Mouse (Mus musculus) olfactory bulb, adult 2 months (tissue): Measurements from ENCODE around the gene Ribc2. TPM values are rescaled to one million over a fixed set of nuclear protein-coding genes. Genes with fewer than 3 reads are reported as not detected.
A peak's percentile ranks its signal among the peaks of the same experiment; 100 is the strongest.

Source experiments
- H3K27ac ChIP-seq: fragments of 200-500 bp; 2 replicates; pipeline ENCODE4 v1.5.1; 2012; ENCODE audit warnings: low read depth, low read length; ENCODE audit not compliant: insufficient read depth
- H3K4me1 ChIP-seq: fragments of 200-500 bp; 2 replicates; pipeline ENCODE4 v1.6.1; 2012; ENCODE audit warnings: low read length; ENCODE audit not compliant: control insufficient read depth, insufficient read depth
- H3K4me3 ChIP-seq: fragments of 200-500 bp; 2 replicates; pipeline ENCODE4 v1.5.1; 2012; ENCODE audit warnings: mild to moderate bottlenecking, low read depth, low read length, moderate library complexity; ENCODE audit not compliant: insufficient read depth
- CTCF ChIP-seq: fragments of 200-500 bp; IDR thresholded peaks from 2 replicates; pipeline ENCODE4 v1.5.1; 2012; ENCODE audit warnings: low read depth, mild to moderate bottlenecking, low read length, moderate library complexity; ENCODE audit not compliant: insufficient read depth
- POLR2A ChIP-seq: fragments of 200-500 bp; IDR thresholded peaks from 2 replicates; pipeline ENCODE4 v1.6.1; 2012; ENCODE audit warnings: mild to moderate bottlenecking, low read depth, low read length, moderate library complexity; ENCODE audit not compliant: insufficient read depth
- WGBS: fragments of 180-500 bp; shearing (Covaris S2); methylation state at CpG from one replicate; pipeline ENCODE4 v1.1.7; 2018; 5-methylcytosine and 5-hydroxymethylcytosine counted together
- polyA plus RNA-seq: library from polyadenylated mRNA; stranded (reverse); fragments of >200 nt; gene quantifications from 2 replicates; pipeline ENCODE4 v1.2.4, GENCODE M21; 2012; ENCODE audit warnings: low replicate concordance; ENCODE audit not compliant: missing spikeins, insufficient read depth, insufficient read length

The Ribc2 gene
- polyA plus RNA-seq, result not detected in 2 replicates

GRCm38 (mm10) chr15:85131275-85132192 is at the start of gene Ribc2, which contains the start of gene Smc1b:
Gene Ribc2 (plus strand): TSS chr15:85132078.
Gene Smc1b (minus strand): TSS chr15:85131964.
- H3K4me3 ChIP-seq, result peak within 1 kb of the TSS; percentile 41
- WGBS, result 29% methylated on average over 58 of the region's 58 CpGs
- peaks cover 9% of the 10 kb centered on the region for H3K4me1 ChIP-seq
- H3K27ac ChIP-seq, result no peak within 1 kb of the TSS
- TF ChIP-seq POLR2A, result no peak
- TF ChIP-seq CTCF, result no peak

GRCm38 (mm10) chr15:85085641-85086040 is 46.2 kb upstream of the Ribc2 start:
- Histone ChIP-seq H3K27ac (no peak overlapping the region), H3K4me1 (no peaks in the 10 kb centered on the region), H3K4me3 (no peak overlapping the region)
- TF ChIP-seq CTCF, result no peak
- TF ChIP-seq POLR2A, result no peak
- WGBS, result 64% methylated on average over 1 of the region's 1 CpGs

- Histone ChIP-seq H3K4me3 (peak overlapping the region; percentile 41), H3K4me1 (peaks cover 9% of the 10 kb centered on the region), H3K27ac (no peak overlapping the region)
- TF ChIP-seq POLR2A (no peak), CTCF (no peak)
- WGBS, result 19% methylated on average over 10 of the region's 10 CpGs
Measured at GRCm38 (mm10) chr15:85132193-85132520, 279 bp downstream of the Ribc2 start.

- Histone ChIP-seq H3K4me3 (no peak overlapping the region), H3K27ac (no peak overlapping the region), H3K4me1 (peaks cover 9% of the 10 kb centered on the region)
- TF ChIP-seq CTCF, result no peak
- no peak for TF ChIP-seq POLR2A
- WGBS, result 47% methylated on average over 9 of the region's 9 CpGs
Measured at GRCm38 (mm10) chr15:85135143-85135542, 3.3 kb downstream of the Ribc2 start.

- TF ChIP-seq CTCF (no peak), POLR2A (no peak)
- 92% methylated on average over 10 of the region's 10 CpGs for WGBS
- H3K4me1 ChIP-seq, result no peaks in the 10 kb centered on the region
- H3K27ac ChIP-seq, result no peak overlapping the region
- no peak overlapping the region for H3K4me3 ChIP-seq
Measured at GRCm38 (mm10) chr15:85141290-85141689, 9.4 kb downstream of the Ribc2 start.

- no peak overlapping the region for H3K27ac ChIP-seq
- WGBS, result 63% methylated on average over 2 of the region's 2 CpGs
- no peak for TF ChIP-seq POLR2A
- no peak for TF ChIP-seq CTCF
- no peaks in the 10 kb centered on the region for H3K4me1 ChIP-seq
- H3K4me3 ChIP-seq, result no peak overlapping the region
Measured at GRCm38 (mm10) chr15:85142441-85142840, 10.6 kb downstream of the Ribc2 start.

- H3K4me1 ChIP-seq, result no peaks in the 10 kb centered on the region
- 95% methylated on average over 11 of the region's 11 CpGs for WGBS
- no peak overlapping the region for H3K27ac ChIP-seq
- no peak overlapping the region for H3K4me3 ChIP-seq
- TF ChIP-seq CTCF, result no peak
- no peak for TF ChIP-seq POLR2A
Measured at GRCm38 (mm10) chr15:85143161-85143560, 11.3 kb downstream of the Ribc2 start.

- H3K4me1 ChIP-seq, result no peaks in the 10 kb centered on the region
- WGBS, result 87% methylated on average over 1 of the region's 1 CpGs
- H3K27ac ChIP-seq, result no peak overlapping the region
- H3K4me3 ChIP-seq, result no peak overlapping the region
- TF ChIP-seq POLR2A (no peak), CTCF (no peak)
Measured at GRCm38 (mm10) chr15:85143747-85144146, 11.9 kb downstream of the Ribc2 start.

GRCm38 (mm10) chr15:85144249-85144648 is 12.4 kb downstream of the Ribc2 start:
- no peak overlapping the region for H3K4me3 ChIP-seq
- no peaks in the 10 kb centered on the region for H3K4me1 ChIP-seq
- 96% methylated on average over 5 of the region's 5 CpGs for WGBS
- H3K27ac ChIP-seq, result no peak overlapping the region
- no peak for TF ChIP-seq CTCF
- TF ChIP-seq POLR2A, result no peak
